Mouse (Mus musculus): Measurements from ENCODE around the gene Cdc14a.

DNA sequence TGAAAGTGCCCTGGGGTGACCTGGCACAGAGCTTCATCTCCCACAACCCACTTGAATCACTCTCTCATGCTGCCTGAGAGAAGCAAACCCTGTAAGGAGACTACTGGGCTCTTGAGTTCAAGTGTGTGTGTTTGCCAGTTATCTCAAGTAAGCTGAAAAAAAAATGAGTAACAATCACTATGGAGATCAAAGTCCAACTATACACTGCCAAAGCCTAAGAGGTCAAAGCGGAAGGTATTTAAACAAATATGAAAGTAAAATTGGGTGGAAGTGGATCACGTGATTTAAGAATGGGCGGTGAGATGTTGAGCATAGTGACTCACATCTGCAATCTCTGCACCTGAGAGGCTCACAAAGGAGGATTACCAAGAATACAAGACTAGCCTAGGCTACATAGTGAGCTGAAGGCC is 9.4 kb downstream of the Cdc14a start:
- TF ChIP-seq CTCF (IDR thresholded peaks at IDR 0.05) = no peak
- no peak for TF ChIP-seq POLR2A (IDR thresholded peaks at IDR 0.05; ENCODE audit: insufficient read depth, low read depth, low read length)
- no peak for TF ChIP-seq EP300 (IDR thresholded peaks at IDR 0.05; ENCODE audit: insufficient read depth, low read depth, low read length)

Measured in heart, adult 2 months (tissue).